Mouse (Mus musculus) thymus, postnatal 25 days (tissue): Measurements from ENCODE around the gene Cacna2d1.

Experiments used
- DNase-seq: peaks from one replicate; pipeline ENCODE4 v3.0.0; 2022

Cacna2d1 gene

GRCm38 (mm10) chr5:16166117-16166867 is 231.8 kb downstream of the Cacna2d1 start:
- DNase-seq: no peak

DNA sequence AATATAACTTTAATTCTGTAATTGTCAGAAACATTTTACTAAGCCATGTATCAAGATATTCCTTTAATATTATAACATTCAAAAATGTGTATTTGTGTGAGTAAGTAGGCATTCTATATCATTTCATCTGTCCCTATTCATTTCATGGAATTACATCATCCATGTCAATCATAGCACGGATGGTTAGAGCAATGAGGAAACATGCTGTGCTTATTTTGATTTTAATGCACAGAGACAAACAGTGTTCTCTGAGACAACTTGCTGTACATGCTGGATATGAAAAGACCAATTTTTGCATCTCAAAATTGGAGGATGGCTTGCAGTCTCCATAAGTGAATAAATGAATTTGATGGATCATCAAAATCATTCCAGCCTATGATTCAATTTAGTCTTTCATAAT is 232.4 kb downstream of the Cacna2d1 start:
- DNase-seq: no peak

- no peak for DNase-seq
Observed at GRCm38 (mm10) chr5:16181041-16181440, 246.6 kb downstream of the Cacna2d1 start.

DNA sequence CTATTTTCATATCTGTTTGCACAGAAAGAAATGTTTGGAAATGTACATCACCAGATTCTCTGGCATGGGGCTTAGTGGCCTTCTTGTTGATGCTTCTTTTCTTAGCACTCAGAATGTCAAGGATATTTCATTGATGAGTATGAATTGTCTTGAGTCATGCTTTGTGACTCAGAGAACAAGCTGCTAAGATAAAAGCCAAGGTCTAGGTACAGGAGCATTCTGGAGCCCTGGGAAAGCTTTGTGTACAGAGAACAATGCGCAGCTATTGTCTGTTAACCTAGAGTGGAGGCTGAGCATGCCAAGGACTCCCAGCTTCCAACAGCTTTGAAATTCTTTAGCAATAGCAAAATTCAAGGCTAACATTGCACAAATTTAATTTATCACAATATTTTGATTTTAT is 249.6 kb downstream of the Cacna2d1 start:
- no peak for DNase-seq

GRCm38 (mm10) chr5:16187931-16188330 is 253.4 kb downstream of the Cacna2d1 start:
- no peak for DNase-seq

DNA sequence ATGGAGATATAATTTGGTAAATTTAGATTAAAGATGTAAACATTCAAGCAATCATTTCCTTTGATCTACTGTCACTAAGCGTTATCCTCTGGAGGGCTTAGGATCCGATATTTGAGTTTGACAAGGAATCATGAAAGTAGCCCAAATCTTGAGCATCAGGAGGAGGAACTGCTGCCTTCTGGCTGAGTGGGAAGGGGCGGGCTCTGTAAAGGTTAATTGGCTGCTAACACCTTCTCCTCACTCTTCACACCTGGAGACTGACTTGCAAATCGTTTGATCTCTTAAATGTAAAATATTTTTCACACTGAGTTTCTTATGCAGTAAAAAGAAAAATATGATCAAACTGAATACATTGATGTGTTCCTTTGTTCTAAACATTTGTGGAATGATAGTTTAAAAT is 255.4 kb downstream of the Cacna2d1 start:
- no peak for DNase-seq

- DNase-seq: no peak
Observed at GRCm38 (mm10) chr5:16191165-16191564, 256.7 kb downstream of the Cacna2d1 start.

- DNase-seq: no peak
Observed at GRCm38 (mm10) chr5:16199816-16200215, 265.3 kb downstream of the Cacna2d1 start.

- no peak for DNase-seq
Observed at GRCm38 (mm10) chr5:16221960-16222359, 287.5 kb downstream of the Cacna2d1 start.

DNA sequence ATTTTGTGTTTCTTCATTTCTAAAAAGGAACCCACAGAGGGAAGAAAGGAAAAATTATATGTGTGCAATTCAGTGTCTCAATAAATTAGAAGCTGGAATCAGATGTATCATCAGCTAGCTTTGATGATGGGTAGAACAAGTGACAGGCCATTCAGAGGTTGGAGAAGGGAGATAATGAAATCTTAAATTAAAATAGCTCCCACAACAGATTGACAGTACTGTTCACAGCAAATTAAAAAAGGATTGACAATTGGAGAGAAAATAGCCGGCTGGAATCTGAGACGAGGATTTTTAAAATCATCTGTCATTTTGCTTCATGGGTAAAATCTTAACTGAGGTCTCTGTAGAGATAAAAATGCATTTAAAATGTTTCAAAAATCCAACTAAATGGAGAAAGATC is 290.9 kb downstream of the Cacna2d1 start:
- DNase-seq: no peak

GRCm38 (mm10) chr5:16229384-16229783 is 294.9 kb downstream of the Cacna2d1 start:
- no peak for DNase-seq

GRCm38 (mm10) chr5:16231477-16231876 is 297.0 kb downstream of the Cacna2d1 start:
- DNase-seq: no peak

GRCm38 (mm10) chr5:16234891-16235290 is 300.4 kb downstream of the Cacna2d1 start:
- no peak for DNase-seq

- DNase-seq: no peak
Observed at GRCm38 (mm10) chr5:16235864-16236263, 301.4 kb downstream of the Cacna2d1 start.

GRCm38 (mm10) chr5:16236608-16237007 is 302.1 kb downstream of the Cacna2d1 start:
- DNase-seq: no peak

DNA sequence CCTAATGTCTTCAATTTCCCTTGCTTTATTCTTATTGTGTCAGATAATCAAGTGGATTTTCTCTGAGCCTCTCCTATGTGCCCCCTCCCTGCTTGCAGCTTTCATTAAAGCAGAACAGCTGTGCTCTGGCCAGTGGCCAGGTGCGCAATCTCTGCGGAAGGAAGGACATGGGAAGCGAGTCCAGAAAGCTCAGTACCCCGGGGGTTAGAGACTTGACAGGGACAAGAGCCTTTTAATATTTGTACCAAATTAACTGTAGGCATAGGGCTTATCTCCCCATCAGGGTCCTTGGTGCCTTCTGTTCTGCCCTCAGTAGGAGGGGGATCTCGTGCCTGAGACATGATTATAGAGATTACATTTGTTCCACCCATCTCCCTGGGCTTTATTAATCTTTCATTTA is 303.5 kb downstream of the Cacna2d1 start:
- DNase-seq: no peak

GRCm38 (mm10) chr5:16240255-16240654 is 305.8 kb downstream of the Cacna2d1 start:
- no peak for DNase-seq

- no peak for DNase-seq
Observed at GRCm38 (mm10) chr5:16243599-16243998, 309.1 kb downstream of the Cacna2d1 start.

GRCm38 (mm10) chr5:16252738-16253513 is 318.4 kb downstream of the Cacna2d1 start:
- no peak for DNase-seq

- DNase-seq: no peak
Observed at GRCm38 (mm10) chr5:16253768-16254167, 319.3 kb downstream of the Cacna2d1 start.

- DNase-seq: no peak
Observed at GRCm38 (mm10) chr5:16265385-16265784, 330.9 kb downstream of the Cacna2d1 start.

GRCm38 (mm10) chr5:16277058-16277457 is 342.6 kb downstream of the Cacna2d1 start:
- no peak for DNase-seq

GRCm38 (mm10) chr5:16281229-16281628 is 346.7 kb downstream of the Cacna2d1 start:
- DNase-seq: no peak

- no peak for DNase-seq
Observed at GRCm38 (mm10) chr5:16293223-16293622, 358.7 kb downstream of the Cacna2d1 start.
